Comparison of ENCODE assay signal across 12 mouse cellular contexts in genomic region chr1:91912227-91913119, GRCm38 (mm10).
DNase-seq lines count a peak whose midpoint lies in the region; ATAC-seq lines count a peak whose summit lies in the region.
"Had no signal": no experiment of that assay in that cellular context is flagged by ENCODE, and none has a peak within 500 bp of the region (broad histone marks: within the 10 kb centered on the region; RNA-seq: fewer than 3 reads in every experiment).

No protein-coding gene starts in this region.

- H3K27me3 ChIP-seq in heart, embryonic 15.5 days = peaks cover 7% of the 10 kb centered on the region
- H3K27me3 ChIP-seq in midbrain, embryonic 13.5 days = no peaks in the 10 kb centered on the region
- H3K27me3 ChIP-seq in midbrain, embryonic 16.5 days (ENCODE audit: control insufficient read depth, insufficient read depth, low read depth, low read length) = no peaks in the 10 kb centered on the region
- H3K27me3 ChIP-seq in embryonic facial prominence, embryonic 14.5 days (replicated peaks; ENCODE audit: control insufficient read depth, insufficient read depth, low read length) = no peaks in the 10 kb centered on the region
- H3K27me3 ChIP-seq in stomach, embryonic 15.5 days (replicated peaks) = no peaks in the 10 kb centered on the region

- ATAC-seq in heart, embryonic 15.5 days (replicated peaks; ENCODE audit: insufficient number of reproducible peaks, insufficient read depth, low FRiP score, low read depth) = peak; percentile 27; the same call in 1 of the 2 replicates
- ATAC-seq in midbrain, embryonic 13.5 days = no peak
- no peak for ATAC-seq in midbrain, embryonic 16.5 days
- peak; percentile 56 for ATAC-seq in embryonic facial prominence, embryonic 14.5 days (ENCODE audit: low read depth)
- ATAC-seq in stomach, embryonic 15.5 days (ENCODE audit: insufficient read depth, low FRiP score, low read depth) = peak; percentile 28; the same call in 1 of the 2 replicates

- DNase-seq in heart, postnatal 25 days (ENCODE audit: low spot score) = no peak
- peak; percentile 82 for DNase-seq in embryonic facial prominence, embryonic 14.5 days (ENCODE audit: low spot score)
- DNase-seq in left cerebral cortex, adult 18-20 months (ENCODE audit: low spot score in 2 of 2) = no peak
- DNase-seq in cerebellum, postnatal 36 days = no peak
- DNase-seq: adrenal gland, postnatal 10 days; cerebellum, adult 2 months; right cerebral cortex, postnatal 25 days; thymus, postnatal 25 days had no signal

- peaks cover 10% of the 10 kb centered on the region for H3K4me1 ChIP-seq in heart, embryonic 15.5 days (replicated peaks)
- peaks cover 5% of the 10 kb centered on the region for H3K4me1 ChIP-seq in midbrain, embryonic 13.5 days (replicated peaks)
- H3K4me1 ChIP-seq in midbrain, embryonic 16.5 days (ENCODE audit: control insufficient read depth, insufficient read depth, low read length) = no peaks in the 10 kb centered on the region
- peaks cover 19% of the 10 kb centered on the region for H3K4me1 ChIP-seq in embryonic facial prominence, embryonic 14.5 days (ENCODE audit: control insufficient read depth, insufficient read depth, low read length)
- H3K4me1 ChIP-seq in stomach, embryonic 15.5 days = peaks cover 17% of the 10 kb centered on the region

- no peak overlapping the region for H3K4me3 ChIP-seq in heart, embryonic 15.5 days
- H3K4me3 ChIP-seq in midbrain, embryonic 13.5 days (replicated peaks) = no peak overlapping the region
- no peak overlapping the region for H3K4me3 ChIP-seq in midbrain, embryonic 16.5 days (ENCODE audit: low read depth, low read length)
- no peak overlapping the region for H3K4me3 ChIP-seq in embryonic facial prominence, embryonic 14.5 days (ENCODE audit: low read depth, low read length)
- no peak overlapping the region for H3K4me3 ChIP-seq in stomach, embryonic 15.5 days (replicated peaks)

- no peaks in the 10 kb centered on the region for H3K36me3 ChIP-seq in heart, embryonic 15.5 days
- no peaks in the 10 kb centered on the region for H3K36me3 ChIP-seq in midbrain, embryonic 13.5 days
- H3K36me3 ChIP-seq in midbrain, embryonic 16.5 days (ENCODE audit: control insufficient read depth, insufficient read depth, low read length) = no peaks in the 10 kb centered on the region
- H3K36me3 ChIP-seq in embryonic facial prominence, embryonic 14.5 days (ENCODE audit: control insufficient read depth, insufficient read depth, low read length) = no peaks in the 10 kb centered on the region
- H3K36me3 ChIP-seq in stomach, embryonic 15.5 days = no peaks in the 10 kb centered on the region

- no peak overlapping the region for H3K4me2 ChIP-seq in heart, embryonic 15.5 days
- H3K4me2 ChIP-seq in midbrain, embryonic 13.5 days (replicated peaks) = no peak overlapping the region
- H3K4me2 ChIP-seq in midbrain, embryonic 16.5 days (ENCODE audit: low read length) = no peak overlapping the region
- no peak overlapping the region for H3K4me2 ChIP-seq in embryonic facial prominence, embryonic 14.5 days (ENCODE audit: low read depth, low read length)
- no peak overlapping the region for H3K4me2 ChIP-seq in stomach, embryonic 15.5 days

- 55% methylated on average over 10 of the region's 10 CpGs for WGBS in heart, embryonic 15.5 days
- 50% methylated on average over 10 of the region's 10 CpGs for WGBS in midbrain, embryonic 13.5 days
- 55% methylated on average over 10 of the region's 10 CpGs for WGBS in midbrain, embryonic 16.5 days
- WGBS in embryonic facial prominence, embryonic 14.5 days = 41% methylated on average over 10 of the region's 10 CpGs
- WGBS in stomach, embryonic 15.5 days = 30% methylated on average over 10 of the region's 10 CpGs

- no peaks in the 10 kb centered on the region for H3K9me3 ChIP-seq in heart, embryonic 15.5 days (replicated peaks)
- H3K9me3 ChIP-seq in midbrain, embryonic 13.5 days = no peaks in the 10 kb centered on the region
- no peaks in the 10 kb centered on the region for H3K9me3 ChIP-seq in midbrain, embryonic 16.5 days (replicated peaks; ENCODE audit: control insufficient read depth, low read length, poor library complexity, severe bottlenecking)
- no peaks in the 10 kb centered on the region for H3K9me3 ChIP-seq in embryonic facial prominence, embryonic 14.5 days (ENCODE audit: control insufficient read depth, low read length)
- H3K9me3 ChIP-seq in stomach, embryonic 15.5 days = no peaks in the 10 kb centered on the region

- intact Hi-C loops in heart, postnatal 25 days (cut with DNase I) = loop anchor here (2.0 to 5.0 kb wide), 3 partner anchors 28 to 540 kb away; no protein-coding TSS in a partner anchor

- no peak overlapping the region for H3K9ac ChIP-seq in heart, embryonic 15.5 days
- peak overlapping the region; percentile 32; the same call in 1 of the 2 replicates for H3K9ac ChIP-seq in midbrain, embryonic 13.5 days (replicated peaks)
- no peak overlapping the region for H3K9ac ChIP-seq in midbrain, embryonic 16.5 days (ENCODE audit: low read depth, low read length)
- no peak overlapping the region for H3K9ac ChIP-seq in embryonic facial prominence, embryonic 14.5 days (ENCODE audit: low read depth, low read length)
- H3K9ac ChIP-seq in stomach, embryonic 15.5 days = no peak overlapping the region

- no peak overlapping the region for H3K27ac ChIP-seq in heart, embryonic 15.5 days
- H3K27ac ChIP-seq in midbrain, embryonic 13.5 days = no peak overlapping the region
- no peak overlapping the region for H3K27ac ChIP-seq in midbrain, embryonic 16.5 days (ENCODE audit: low read length)
- peak overlapping the region; percentile 61 for H3K27ac ChIP-seq in embryonic facial prominence, embryonic 14.5 days (replicated peaks; ENCODE audit: low read depth, low read length)
- H3K27ac ChIP-seq in stomach, embryonic 15.5 days = peak overlapping the region; percentile 55

Comparison
In these comparisons a context has a peak if more than half of its experiments do, and no peak if none do; other contexts are left out.
1. ATAC-seq: peak in heart, embryonic 15.5 days (single experiment), embryonic facial prominence, embryonic 14.5 days (single experiment) and stomach, embryonic 15.5 days (single experiment); none in midbrain, embryonic 13.5 days (single experiment) and midbrain, embryonic 16.5 days (single experiment).
2. H3K27ac ChIP-seq: peak in embryonic facial prominence, embryonic 14.5 days (single experiment) and stomach, embryonic 15.5 days (single experiment); none in heart, embryonic 15.5 days (single experiment), midbrain, embryonic 13.5 days (single experiment) and midbrain, embryonic 16.5 days (single experiment).